ENCODE assay signal across 10 mouse cellular contexts in the genomic region with DNA sequence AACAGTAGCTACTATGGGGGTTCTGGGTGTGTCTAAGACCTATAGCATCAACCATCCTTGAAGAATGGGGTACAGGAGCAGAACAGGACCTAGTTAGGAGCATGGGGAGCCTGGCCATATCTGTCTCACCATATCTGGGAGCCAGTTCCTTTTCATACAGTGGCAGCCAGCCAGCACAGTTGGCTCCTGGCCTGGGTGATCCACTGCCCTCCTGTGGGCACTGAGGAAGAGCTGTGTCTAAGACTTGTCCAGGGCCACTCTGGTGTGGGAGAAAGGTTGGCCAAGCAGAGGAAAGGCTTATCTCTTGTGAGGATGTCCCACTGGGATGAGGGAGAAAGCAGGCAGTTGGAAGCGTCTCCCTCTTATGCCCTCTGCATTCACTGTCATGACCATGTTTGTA. TPM values are rescaled to one million over a fixed set of nuclear protein-coding genes. Genes with fewer than 3 reads are reported as not detected.
A peak's percentile ranks its signal among the peaks of the same experiment; 100 is the strongest.
DNase-seq lines count a peak whose midpoint lies in the region; ATAC-seq lines count a peak whose summit lies in the region.
"Had no signal": no experiment of that assay in that cellular context is flagged by ENCODE, and none has a peak within 500 bp of the region (broad histone marks: within the 10 kb centered on the region; RNA-seq: fewer than 3 reads in every experiment).

No protein-coding gene starts in this region.

- H3K36me3 ChIP-seq in forebrain, embryonic 15.5 days, result no peaks in the 10 kb centered on the region
- no peaks in the 10 kb centered on the region for H3K36me3 ChIP-seq in forebrain, embryonic 10.5 days (replicated peaks)
- no peaks in the 10 kb centered on the region for H3K36me3 ChIP-seq in limb, embryonic 10.5 days

- DNase-seq in forebrain, embryonic 10.5 days (ENCODE audit: extremely low spot score, low spot score), result no peak
- peak; percentile 36 to 56 for DNase-seq in right cerebral cortex, postnatal 10 days (ENCODE audit: low spot score in 2 of 2)
- DNase-seq in right cerebral cortex, postnatal 25 days, result no peak
- peak; percentile 65 to 76 for DNase-seq in heart, postnatal 10 days
- peak; percentile 77 for DNase-seq in testis, postnatal 10 days (ENCODE audit: low spot score)
- DNase-seq in limb, embryonic 10.5 days (ENCODE audit: low spot score), result no peak
- no peak for DNase-seq in yolk sac, embryonic 10.5 days (ENCODE audit: low spot score)

- H3K27ac ChIP-seq in forebrain, embryonic 15.5 days (replicated peaks), result no peak overlapping the region
- H3K27ac ChIP-seq in forebrain, embryonic 10.5 days, result no peak overlapping the region
- no peak overlapping the region for H3K27ac ChIP-seq in limb, embryonic 10.5 days

- no peaks in the 10 kb centered on the region for H3K9me3 ChIP-seq in forebrain, embryonic 15.5 days
- no peaks in the 10 kb centered on the region for H3K9me3 ChIP-seq in forebrain, embryonic 10.5 days
- no peaks in the 10 kb centered on the region for H3K9me3 ChIP-seq in limb, embryonic 10.5 days (replicated peaks)

- no peak overlapping the region for H3K9ac ChIP-seq in forebrain, embryonic 15.5 days (replicated peaks)

- H3K4me3 ChIP-seq in forebrain, embryonic 15.5 days, result no peak overlapping the region
- no peak overlapping the region for H3K4me3 ChIP-seq in forebrain, embryonic 10.5 days
- no peak overlapping the region for H3K4me3 ChIP-seq in limb, embryonic 10.5 days

- intact Hi-C loops in heart, postnatal 10 days (cut with DNase I), result no loop called here

- H3K4me2 ChIP-seq in forebrain, embryonic 15.5 days (replicated peaks), result no peak overlapping the region

- WGBS in forebrain, embryonic 15.5 days, result 93% methylated on average over 1 of the region's 1 CpGs
- WGBS in forebrain, embryonic 10.5 days, result 88% methylated on average over 1 of the region's 1 CpGs
- 83% methylated on average over 1 of the region's 1 CpGs for WGBS in limb, embryonic 10.5 days

- 0 out of 2 replicates have a peak, but pooled peaks have one; percentile 43 for ATAC-seq in forebrain, embryonic 15.5 days (replicated peaks)

- no peaks in the 10 kb centered on the region for H3K27me3 ChIP-seq in forebrain, embryonic 15.5 days
- H3K27me3 ChIP-seq in forebrain, embryonic 10.5 days (ENCODE audit: poor library complexity, severe bottlenecking), result no peaks in the 10 kb centered on the region
- H3K27me3 ChIP-seq in limb, embryonic 10.5 days (ENCODE audit: low read depth, poor library complexity, severe bottlenecking), result no peaks in the 10 kb centered on the region

- peaks cover 4% of the 10 kb centered on the region; the same call in 1 of the 2 replicates for H3K4me1 ChIP-seq in forebrain, embryonic 15.5 days
- H3K4me1 ChIP-seq in forebrain, embryonic 10.5 days, result peaks cover 12% of the 10 kb centered on the region
- no peaks in the 10 kb centered on the region for H3K4me1 ChIP-seq in limb, embryonic 10.5 days

RNA-seq across cellular contexts. Expression of gene Gm21663, which starts 50.9 kb away (rescaled TPM):
- polyA plus RNA-seq in forebrain, embryonic 15.5 days (2015; fragmentation: Nextera tagmentation; extraction: Ambion mirVana), result not detected in 2 replicates
- not detected in 2 replicates for polyA plus RNA-seq in forebrain, embryonic 10.5 days (2016; fragmentation: Nextera tagmentation; extraction: Ambion mirVana)
- total RNA-seq in heart, postnatal 10 days (2021), result not detected
- polyA plus RNA-seq in limb, embryonic 10.5 days (2016; fragmentation: Nextera tagmentation; extraction: Ambion mirVana), result not detected in 2 replicates
- total RNA-seq: layer of hippocampus, postnatal 36 days had no signal
- polyA plus RNA-seq: lung, embryonic 16.5 days had no signal

Comparison
In these comparisons a context has a peak if more than half of its experiments do, and no peak if none do; other contexts are left out.
1. DNase-seq: peak in right cerebral cortex, postnatal 10 days (2 of 2), heart, postnatal 10 days (2 of 2) and testis, postnatal 10 days (single experiment); none in forebrain, embryonic 10.5 days (single experiment), right cerebral cortex, postnatal 25 days (single experiment), limb, embryonic 10.5 days (single experiment) and yolk sac, embryonic 10.5 days (single experiment).